Mouse (Mus musculus) cerebral cortex, adult 2 months (tissue): ENCODE data around the gene Rab34.

ENCODE experiments used
- WGBS: fragments of 180-500 bp; shearing (Covaris S2); methylation state at CpG from one replicate; pipeline ENCODE4 v1.1.7; 2018; 5-methylcytosine and 5-hydroxymethylcytosine counted together

The Rab34 gene

GRCm38 (mm10) chr11:78164924-78165760, 23.1 kb upstream of the Rab34 start, which contains the start of gene Traf4:
Gene Traf4, minus strand, starts transcription at chr11:78165589.
- under 1% methylated on average over 77 of the region's 78 CpGs for WGBS

- 3% methylated on average over 16 of the region's 16 CpGs for WGBS
Observed at GRCm38 (mm10) chr11:78165761-78166109, 22.5 kb upstream of the Rab34 start.

- 70% methylated on average over 4 of the region's 4 CpGs for WGBS
Observed at GRCm38 (mm10) chr11:78166161-78166560, 22.1 kb upstream of the Rab34 start.

GRCm38 (mm10) chr11:78166640-78167039, 21.6 kb upstream of the Rab34 start:
- WGBS = 92% methylated on average over 6 of the region's 6 CpGs

GRCm38 (mm10) chr11:78167257-78167959, 20.8 kb upstream of the Rab34 start:
- WGBS = 92% methylated on average over 14 of the region's 14 CpGs

GRCm38 (mm10) chr11:78168541-78169468, 19.4 kb upstream of the Rab34 start:
- 62% methylated on average over 19 of the region's 19 CpGs for WGBS

- WGBS = 94% methylated on average over 15 of the region's 15 CpGs
Observed at GRCm38 (mm10) chr11:78170306-78170705, 17.9 kb upstream of the Rab34 start.

- 73% methylated on average over 4 of the region's 4 CpGs for WGBS
Observed at GRCm38 (mm10) chr11:78171328-78171727, 16.9 kb upstream of the Rab34 start.

- WGBS = 85% methylated on average over 16 of the region's 16 CpGs
Observed at GRCm38 (mm10) chr11:78172034-78172747, 16.0 kb upstream of the Rab34 start.

- 89% methylated on average over 19 of the region's 19 CpGs for WGBS
Observed at GRCm38 (mm10) chr11:78172748-78173383, 15.4 kb upstream of the Rab34 start.

- 92% methylated on average over 3 of the region's 3 CpGs for WGBS
Observed at GRCm38 (mm10) chr11:78174506-78174905, 13.7 kb upstream of the Rab34 start.

GRCm38 (mm10) chr11:78175771-78176401, 12.3 kb upstream of the Rab34 start:
- 2% methylated on average over 10 of the region's 10 CpGs for WGBS

- under 1% methylated on average over 32 of the region's 32 CpGs for WGBS
Observed at GRCm38 (mm10) chr11:78176402-78176862, 11.8 kb upstream of the Rab34 start, which contains the start of the genes Nek8 and Tlcd1. Gene Nek8, minus strand, starts transcription at chr11:78176675. Gene Tlcd1, plus strand, starts transcription at chr11:78176711.

GRCm38 (mm10) chr11:78176905-78177331, 11.3 kb upstream of the Rab34 start:
- 1% methylated on average over 23 of the region's 23 CpGs for WGBS

GRCm38 (mm10) chr11:78177437-78177836, 10.8 kb upstream of the Rab34 start:
- 4% methylated on average over 10 of the region's 10 CpGs for WGBS

- WGBS = under 1% methylated on average over 75 of the region's 84 CpGs
Observed at GRCm38 (mm10) chr11:78177903-78178858, 10.0 kb upstream of the Rab34 start.

GRCm38 (mm10) chr11:78178859-78179437, 9.3 kb upstream of the Rab34 start:
- 9% methylated on average over 29 of the region's 29 CpGs for WGBS

- WGBS = 47% methylated on average over 8 of the region's 8 CpGs
Observed at GRCm38 (mm10) chr11:78179438-78179999, 8.7 kb upstream of the Rab34 start.
